Mouse (Mus musculus) lung, postnatal 25 days (tissue): ENCODE data around the gene Nfatc2.
A peak's percentile ranks its signal among the peaks of the same experiment; 100 is the strongest.

Experiments used
- DNase-seq: peaks from one replicate; pipeline ENCODE4 v3.0.0; 2022; ENCODE audit warnings: low spot score

Nfatc2 gene

GRCm38 (mm10) chr2:168579109-168579508 lies 22.3 kb downstream of the Nfatc2 start:
- DNase-seq = no peak

DNA sequence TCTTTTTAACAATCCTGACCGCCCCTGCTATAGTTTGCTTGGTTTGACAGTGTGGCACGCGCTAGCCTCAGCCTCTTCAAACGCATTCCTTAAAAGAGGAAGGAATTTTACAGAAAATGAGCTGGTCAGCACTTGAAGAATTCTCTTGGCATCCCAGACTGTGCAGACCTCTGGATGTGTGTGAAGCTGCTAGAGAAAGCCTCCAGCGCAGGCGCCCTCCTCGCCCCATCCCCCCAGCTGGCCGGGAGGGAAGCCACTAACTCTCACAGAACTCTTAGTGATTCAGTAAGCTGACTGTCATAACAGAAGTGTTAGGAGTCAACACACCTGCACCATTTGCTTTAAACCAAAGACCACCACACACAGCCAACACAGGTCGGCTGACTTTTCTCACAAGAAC lies 23.3 kb downstream of the Nfatc2 start:
- no peak for DNase-seq

DNA sequence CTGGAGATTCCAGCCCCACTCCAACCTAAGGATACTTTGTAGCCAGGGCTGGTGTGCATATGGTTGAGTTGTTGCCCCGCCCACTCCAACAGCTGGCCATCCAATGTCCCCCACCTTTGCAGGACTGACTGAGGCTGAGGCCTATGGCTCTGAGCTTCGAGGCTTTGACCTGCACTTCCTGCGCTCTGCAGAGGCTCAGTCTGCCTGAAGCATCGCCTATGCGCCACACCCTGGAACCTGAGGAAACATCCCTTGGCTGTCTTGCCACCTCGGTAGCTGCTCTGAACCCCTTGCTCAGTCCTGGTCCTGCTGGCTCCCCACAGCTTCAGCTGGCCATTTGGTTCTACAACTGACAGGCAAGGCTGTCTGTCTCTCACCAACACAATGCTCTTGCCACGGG lies 24.1 kb downstream of the Nfatc2 start:
- DNase-seq = no peak

DNA sequence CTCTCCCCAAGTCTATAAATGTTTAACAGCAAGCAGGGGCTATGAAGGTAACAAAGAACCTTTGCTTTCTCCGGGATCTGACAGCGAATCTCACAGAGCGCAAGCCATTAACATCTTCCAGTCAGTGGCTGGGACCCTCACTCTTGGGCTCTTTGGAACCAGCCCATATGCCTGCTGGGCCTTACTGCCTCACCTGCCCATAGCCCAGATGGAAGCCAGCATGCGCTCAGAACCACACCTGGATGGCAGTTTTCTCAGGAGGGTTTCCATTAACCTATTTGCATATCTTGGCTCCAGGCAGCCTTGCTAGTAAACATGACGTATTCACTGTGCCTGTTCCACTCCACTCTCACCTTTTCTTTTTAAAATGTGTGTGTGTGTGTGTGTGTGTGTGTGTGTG lies 25.6 kb downstream of the Nfatc2 start:
- no peak for DNase-seq

GRCm38 (mm10) chr2:168574934-168575333 lies 26.5 kb downstream of the Nfatc2 start:
- DNase-seq = no peak

- no peak for DNase-seq
Observed at GRCm38 (mm10) chr2:168573866-168574265, 27.6 kb downstream of the Nfatc2 start.

DNA sequence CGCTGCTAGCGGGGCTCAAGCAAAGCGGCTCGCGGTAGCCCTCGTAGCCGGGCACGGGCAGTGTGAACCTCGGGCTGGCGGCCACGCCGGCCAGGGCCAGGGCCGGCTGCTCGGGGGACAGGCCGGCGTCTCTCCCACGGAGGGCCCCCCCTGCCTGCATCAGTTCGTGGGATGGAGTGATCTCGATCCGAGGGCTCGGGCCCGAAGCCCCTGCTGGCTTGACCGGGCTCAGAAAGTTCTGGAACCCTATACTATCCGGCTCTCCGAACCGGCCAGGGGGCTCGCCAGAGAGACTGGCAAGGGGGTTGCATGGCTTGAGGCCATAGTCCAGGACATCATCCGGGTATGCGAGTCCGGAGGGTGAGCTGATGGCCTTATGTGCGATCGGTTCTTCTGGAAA lies 30.2 kb downstream of the Nfatc2 start:
- no peak for DNase-seq

DNA sequence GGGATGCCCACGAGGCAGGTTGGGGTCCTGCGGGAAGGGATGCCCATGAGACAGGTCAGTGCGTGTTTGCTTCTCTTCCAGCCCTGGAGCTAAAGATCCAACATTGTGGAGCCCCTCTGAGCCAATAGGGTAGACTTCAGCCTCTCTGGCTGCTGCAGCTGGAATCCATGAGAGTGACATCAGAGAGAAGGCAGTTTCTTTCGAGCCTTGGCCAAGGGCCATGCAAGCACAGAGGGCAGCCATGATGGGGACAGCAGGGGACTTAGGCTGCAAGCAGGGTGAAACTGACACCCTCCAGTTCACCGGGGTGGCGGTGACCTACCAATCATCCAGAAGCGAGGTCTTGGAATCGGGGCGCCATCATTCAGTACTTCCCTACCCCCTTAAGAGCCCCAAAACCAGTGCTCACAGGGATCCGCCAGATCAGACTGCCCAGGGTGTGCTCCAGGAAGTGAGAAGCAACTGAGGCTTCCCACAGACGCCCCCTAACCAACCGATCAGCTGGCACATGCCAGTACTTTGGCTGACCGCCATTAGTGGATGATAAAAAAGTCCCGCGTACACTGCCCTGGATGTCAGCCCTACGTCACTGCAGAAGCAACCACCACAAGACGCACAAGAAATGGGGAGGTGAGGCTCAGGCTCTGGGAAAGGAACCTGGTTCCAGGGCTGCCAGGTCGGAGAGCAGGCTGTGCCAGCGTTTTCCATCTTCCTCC lies 35.8 kb downstream of the Nfatc2 start:
- DNase-seq = no peak

- DNase-seq = no peak
Observed at GRCm38 (mm10) chr2:168563184-168563583, 38.3 kb downstream of the Nfatc2 start.

DNA sequence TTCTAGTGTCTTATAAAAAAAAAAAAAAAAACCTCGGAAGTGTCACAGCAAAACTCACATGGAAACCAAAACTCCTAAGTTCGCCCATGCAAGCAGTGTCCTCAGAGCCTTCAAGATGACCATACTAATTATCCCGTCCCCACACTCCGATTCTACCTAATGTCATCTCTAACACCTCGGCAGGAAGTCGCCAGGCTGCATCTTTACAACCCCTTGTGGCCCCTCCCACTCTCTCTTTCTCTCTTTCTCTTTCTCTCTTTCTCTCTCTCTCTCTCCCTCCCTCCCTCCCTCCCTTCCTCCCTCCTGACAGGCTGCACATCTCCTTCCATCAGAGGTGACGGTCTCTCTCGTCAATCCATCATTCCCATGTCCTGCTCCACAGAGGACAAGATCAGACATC lies 44.4 kb downstream of the Nfatc2 start:
- DNase-seq = no peak

DNA sequence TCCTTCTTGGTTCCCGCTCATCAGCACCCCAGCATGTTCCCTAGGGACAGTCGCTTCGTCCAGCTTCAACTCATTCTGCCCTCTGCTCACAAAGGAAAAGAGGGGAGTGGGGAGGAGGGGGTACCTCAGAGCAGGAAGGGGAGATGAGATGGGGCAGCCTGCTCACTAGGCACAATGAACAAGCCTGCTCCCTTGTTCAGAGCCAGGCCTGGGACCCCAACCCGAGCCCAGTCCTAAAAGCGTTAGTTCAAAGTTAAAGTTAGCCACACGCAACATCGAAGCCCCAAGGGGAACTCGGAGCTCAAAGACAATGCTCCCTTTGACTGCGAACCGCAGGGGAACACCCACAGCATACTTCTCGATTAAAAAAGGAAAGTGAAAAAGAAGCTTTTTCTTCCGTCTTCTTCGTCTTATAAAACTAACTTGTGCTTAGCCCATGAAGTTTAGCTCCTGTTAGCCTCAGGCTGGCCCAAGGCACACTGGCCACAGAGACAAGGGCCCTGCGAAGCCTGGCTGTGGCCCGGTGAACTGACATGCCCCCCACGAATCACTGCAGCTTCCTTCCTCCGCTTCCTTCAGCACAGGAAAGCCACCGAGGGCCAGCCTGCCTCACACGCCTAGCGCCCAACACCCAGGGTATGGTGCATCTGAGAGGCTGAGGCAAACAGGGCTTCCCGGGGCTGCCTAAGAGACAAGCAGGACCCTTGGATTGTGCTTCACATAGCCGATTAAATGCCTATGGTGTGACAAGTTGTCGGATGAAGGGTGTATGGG lies 45.4 kb downstream of the Nfatc2 start:
- DNase-seq = peak; percentile 43

- DNase-seq = peak; percentile 49
Observed at GRCm38 (mm10) chr2:168553541-168553961, 47.9 kb downstream of the Nfatc2 start.

- no peak for DNase-seq
Observed at GRCm38 (mm10) chr2:168552405-168552804, 49.1 kb downstream of the Nfatc2 start.

- no peak for DNase-seq
Observed at GRCm38 (mm10) chr2:168551218-168551617, 50.2 kb downstream of the Nfatc2 start.

GRCm38 (mm10) chr2:168549326-168549725 lies 52.1 kb downstream of the Nfatc2 start:
- no peak for DNase-seq

- no peak for DNase-seq
Observed at GRCm38 (mm10) chr2:168548008-168548407, 53.4 kb downstream of the Nfatc2 start.

GRCm38 (mm10) chr2:168545901-168546557 lies 55.4 kb downstream of the Nfatc2 start:
- peak; percentile 34 for DNase-seq

GRCm38 (mm10) chr2:168544102-168544501 lies 57.4 kb downstream of the Nfatc2 start:
- peak; percentile 56 for DNase-seq

- no peak for DNase-seq
Observed at GRCm38 (mm10) chr2:168543026-168543425, 58.4 kb downstream of the Nfatc2 start.

DNA sequence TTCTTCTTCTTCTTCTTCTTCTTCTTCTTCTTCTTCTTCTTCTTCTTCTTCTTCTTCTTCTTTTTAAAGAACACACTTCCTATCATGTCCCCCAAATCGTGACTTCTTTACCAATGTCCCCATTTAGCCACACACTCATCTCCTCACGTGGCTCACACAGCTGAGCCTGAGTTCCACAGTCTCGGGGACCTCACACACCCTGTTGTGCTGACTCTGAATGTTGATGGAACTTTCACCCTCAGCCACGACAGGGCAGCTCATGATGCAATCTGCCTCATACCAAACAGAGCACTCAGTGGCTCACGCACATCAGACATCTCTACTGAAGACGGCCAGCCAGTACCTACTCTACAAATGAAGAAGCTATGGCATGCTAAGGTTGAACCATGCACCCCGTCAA lies 60.2 kb downstream of the Nfatc2 start:
- DNase-seq = no peak

- DNase-seq = no peak
Observed at GRCm38 (mm10) chr2:168539594-168540222, 61.7 kb downstream of the Nfatc2 start.

DNA sequence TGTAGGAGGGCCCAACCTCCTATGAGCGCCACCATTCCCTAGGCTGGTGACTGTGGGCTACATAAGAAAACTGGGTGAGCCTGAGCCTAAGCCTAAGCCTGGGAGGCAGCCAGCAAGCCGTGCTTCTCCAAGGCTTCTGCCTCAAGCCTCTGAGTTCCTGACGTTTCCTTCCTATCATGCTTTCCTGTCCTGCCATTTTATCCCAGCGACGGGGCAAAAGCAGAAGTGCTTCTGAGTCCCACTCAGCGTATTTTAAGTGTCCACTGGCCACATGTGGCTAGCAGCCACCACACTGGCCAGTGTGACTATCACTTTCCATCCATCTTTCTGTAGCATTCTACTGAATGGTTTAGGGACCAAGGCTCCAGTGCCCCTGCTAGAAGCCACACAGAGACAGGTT lies 62.4 kb downstream of the Nfatc2 start:
- no peak for DNase-seq
